Mouse (Mus musculus) small intestine, adult 2 months (tissue): ENCODE measurements around the gene Nanos3. TPM values are rescaled to one million over a fixed set of nuclear protein-coding genes. Genes with fewer than 3 reads are reported as not detected.

Experiments
- H3K27ac ChIP-seq: fragments of 200-500 bp; 2 replicates; pipeline ENCODE4 v1.5.1; 2012; ENCODE audit warnings: low read depth, low read length, control low read depth, inconsistent platforms; ENCODE audit not compliant: insufficient read depth
- H3K27me3 ChIP-seq: fragments of 200-500 bp; 2 replicates; pipeline ENCODE4 v1.6.1; 2012; ENCODE audit warnings: mild to moderate bottlenecking, moderate library complexity, low read length, inconsistent platforms; ENCODE audit not compliant: control insufficient read depth, insufficient read depth
- H3K36me3 ChIP-seq: fragments of 200-500 bp; 2 replicates; pipeline ENCODE4 v1.6.1; 2012; ENCODE audit warnings: mild to moderate bottlenecking, low read length, control low read depth, inconsistent platforms; ENCODE audit not compliant: control insufficient read depth, insufficient read depth
- H3K4me1 ChIP-seq: fragments of 200-500 bp; 2 replicates; pipeline ENCODE4 v1.6.1; 2012; ENCODE audit warnings: low read length, inconsistent platforms, mixed read lengths; ENCODE audit not compliant: control insufficient read depth, insufficient read depth, insufficient read length
- H3K4me3 ChIP-seq: fragments of 200-500 bp; 2 replicates; pipeline ENCODE4 v1.5.1; 2012; ENCODE audit warnings: low read depth, mild to moderate bottlenecking, control low read depth, inconsistent platforms, low read length, moderate library complexity
- CTCF ChIP-seq: fragments of 200-500 bp; IDR thresholded peaks from 2 replicates; pipeline ENCODE4 v1.5.1; 2012; ENCODE audit warnings: low read depth, mild to moderate bottlenecking, control low read depth, inconsistent platforms, low read length, moderate library complexity, mixed read lengths; ENCODE audit not compliant: insufficient replicate concordance, insufficient read length; ENCODE audit errors: extremely low read depth
- POLR2A ChIP-seq: fragments of 200-500 bp; IDR thresholded peaks from 2 replicates; pipeline ENCODE4 v1.6.1; 2012; ENCODE audit warnings: low read depth, mild to moderate bottlenecking, control low read depth, inconsistent platforms, low read length, moderate library complexity
- WGBS: fragments of 180-500 bp; shearing (Covaris S2); methylation state at CpG from one replicate; pipeline ENCODE4 v1.1.7; 2018; 5-methylcytosine and 5-hydroxymethylcytosine counted together
- polyA plus RNA-seq: library from polyadenylated mRNA; depleted of rRNA; stranded (reverse); fragments of >200 nt; gene quantifications from 2 replicates; pipeline ENCODE4 v1.2.3, GENCODE M21; 2012

Nanos3 gene
- polyA plus RNA-seq, 1 experiment: 0.62 TPM

DNA sequence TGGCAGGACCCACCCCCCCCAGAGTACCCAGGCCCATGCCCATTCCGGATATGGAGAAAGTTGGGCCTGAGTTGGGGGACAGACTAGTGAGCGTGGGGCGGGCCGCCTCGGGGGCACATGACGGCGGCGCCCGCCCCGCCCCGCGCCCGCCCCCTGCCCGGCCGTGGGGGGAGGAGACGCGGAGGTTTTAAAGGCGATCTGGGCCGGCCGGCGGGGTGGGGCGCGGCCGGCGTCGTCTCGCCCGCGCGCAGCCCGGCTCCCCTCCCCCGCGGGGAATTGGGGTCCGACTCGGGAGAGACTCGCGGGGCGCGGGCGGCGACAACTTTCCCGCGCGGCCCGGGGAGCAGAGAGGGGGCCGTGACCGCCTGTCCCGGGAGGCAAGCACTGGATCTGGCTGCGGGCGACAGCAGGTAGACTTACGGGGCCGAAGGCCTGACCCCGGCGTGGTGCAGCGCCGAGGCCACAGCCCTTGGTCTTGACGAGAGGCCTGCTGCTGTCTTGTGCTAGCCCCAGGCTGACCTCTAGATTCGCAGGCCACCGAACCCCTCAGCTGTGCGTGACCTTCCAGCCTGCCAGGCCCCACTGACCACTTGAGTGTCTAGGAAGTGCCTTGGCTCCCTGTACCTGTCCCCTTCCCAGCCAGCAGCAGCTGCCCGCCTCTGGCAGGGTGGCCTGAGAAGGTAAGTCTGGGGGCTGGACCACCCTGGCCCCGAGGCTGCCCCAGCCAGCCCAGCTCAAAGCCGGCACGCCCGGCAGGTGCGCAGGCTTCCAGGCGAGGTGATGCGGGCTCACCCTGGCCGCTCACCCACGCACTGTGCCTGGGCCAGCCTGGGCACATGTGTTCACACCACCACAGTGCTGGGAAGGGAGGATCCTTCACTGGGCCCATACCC, 15.9 kb upstream of the Nanos3 start:
- no peaks in the 10 kb centered on the region for H3K36me3 ChIP-seq
- peak overlapping the region; percentile 94 for H3K4me3 ChIP-seq
- H3K27ac ChIP-seq: peak overlapping the region; percentile 97
- TF ChIP-seq POLR2A: peak; percentile 94
- no peak for TF ChIP-seq CTCF
- no peaks in the 10 kb centered on the region for H3K27me3 ChIP-seq
- 2% methylated on average over 70 of the region's 70 CpGs for WGBS
- peaks cover 28% of the 10 kb centered on the region for H3K4me1 ChIP-seq

DNA sequence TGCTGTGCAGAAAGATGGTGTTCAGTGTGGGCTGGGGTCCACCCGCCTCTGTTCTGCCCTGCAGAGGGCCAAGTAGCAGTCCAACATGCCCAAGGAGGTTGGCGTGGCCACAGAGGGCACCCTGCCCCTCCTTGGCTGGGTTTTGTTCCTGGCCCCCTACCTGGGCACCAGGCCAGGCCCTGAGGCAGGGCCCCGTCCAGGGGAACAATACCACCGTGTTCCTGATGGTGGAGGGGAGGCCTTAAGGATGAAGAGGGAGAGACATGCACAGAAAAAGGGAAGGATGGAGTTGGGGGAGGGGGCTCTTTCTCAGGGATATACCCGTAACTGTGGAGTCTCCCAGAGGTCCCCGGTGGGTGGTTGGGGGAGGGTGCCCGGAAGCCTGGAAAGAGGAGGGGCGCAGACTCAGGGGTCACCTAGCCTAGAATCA, 15.1 kb upstream of the Nanos3 start:
- peak overlapping the region; percentile 94 for H3K4me3 ChIP-seq
- no peak for TF ChIP-seq CTCF
- TF ChIP-seq POLR2A: no peak
- no peaks in the 10 kb centered on the region for H3K36me3 ChIP-seq
- H3K27ac ChIP-seq: 0 out of 2 replicates have a peak overlapping the region, but pooled peaks have one; percentile 7
- peaks cover 28% of the 10 kb centered on the region for H3K4me1 ChIP-seq
- no peaks in the 10 kb centered on the region for H3K27me3 ChIP-seq
- 57% methylated on average over 8 of the region's 8 CpGs for WGBS

DNA sequence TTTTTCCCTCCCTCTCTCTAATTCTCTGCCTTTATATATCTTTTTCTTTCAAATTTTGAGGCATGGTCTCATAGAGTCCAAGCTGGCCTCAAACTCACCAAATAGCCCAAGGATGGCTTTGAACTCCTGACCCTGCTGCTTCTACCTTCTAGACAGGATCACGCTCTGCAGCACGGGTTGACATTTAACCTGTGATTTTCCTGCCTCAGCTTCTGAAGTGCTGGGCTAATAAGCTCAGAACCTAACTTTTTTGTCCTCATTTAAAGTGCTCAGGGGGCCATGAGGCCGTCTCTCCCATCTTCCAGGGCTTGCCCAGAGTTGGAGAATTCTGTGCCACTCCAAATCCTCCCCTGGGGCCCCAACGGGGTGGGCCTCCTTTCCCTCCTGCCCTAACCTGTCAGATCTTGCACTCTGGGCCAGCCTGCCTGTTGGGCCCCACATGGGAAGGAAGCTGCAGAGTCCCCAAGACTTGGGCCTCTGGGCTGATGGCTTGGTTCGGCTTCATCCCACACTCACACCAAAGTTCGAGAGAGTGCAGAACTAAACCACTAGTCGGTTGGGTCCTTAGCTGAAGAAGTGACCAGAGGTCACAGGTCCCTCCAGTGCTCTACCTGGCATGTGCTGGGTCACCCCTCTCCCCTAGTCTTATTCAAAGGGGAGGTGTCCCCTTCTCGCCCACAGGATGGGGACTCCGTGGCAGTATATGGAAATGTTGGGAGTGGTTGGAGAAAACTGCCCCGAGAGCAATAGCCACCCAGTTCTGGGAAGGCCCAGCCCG, 14.5 kb upstream of the Nanos3 start:
- Histone ChIP-seq H3K27me3 (no peaks in the 10 kb centered on the region), H3K4me3 (no peak overlapping the region), H3K27ac (no peak overlapping the region), H3K4me1 (peaks cover 28% of the 10 kb centered on the region), H3K36me3 (no peaks in the 10 kb centered on the region)
- no peak for TF ChIP-seq POLR2A
- TF ChIP-seq CTCF: no peak
- WGBS: 67% methylated on average over 11 of the region's 11 CpGs

DNA sequence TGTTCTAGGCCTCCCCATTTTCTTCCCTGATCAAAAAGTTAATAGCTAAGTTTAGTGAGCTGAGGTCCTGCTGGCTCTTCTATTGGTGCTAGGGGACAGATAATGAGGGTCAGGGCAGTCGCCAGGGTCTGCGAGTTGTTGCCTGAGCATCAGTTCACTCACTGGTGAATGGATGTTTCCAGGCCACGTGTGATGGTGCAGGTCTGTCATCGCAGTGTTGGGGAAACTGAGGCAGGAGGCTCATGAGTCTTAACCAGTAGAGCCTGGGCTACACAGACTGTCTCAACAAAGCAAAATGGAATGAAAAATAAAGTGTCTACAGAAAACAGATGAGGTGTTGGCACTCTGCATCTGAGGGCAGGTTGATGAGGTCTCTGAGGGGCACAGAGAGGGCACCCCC, 13.9 kb upstream of the Nanos3 start:
- Histone ChIP-seq H3K4me1 (peaks cover 26% of the 10 kb centered on the region), H3K36me3 (no peaks in the 10 kb centered on the region), H3K27ac (peak overlapping the region; percentile 67), H3K27me3 (no peaks in the 10 kb centered on the region), H3K4me3 (no peak overlapping the region)
- no peak for TF ChIP-seq CTCF
- no peak for TF ChIP-seq POLR2A
- 59% methylated on average over 4 of the region's 4 CpGs for WGBS

DNA sequence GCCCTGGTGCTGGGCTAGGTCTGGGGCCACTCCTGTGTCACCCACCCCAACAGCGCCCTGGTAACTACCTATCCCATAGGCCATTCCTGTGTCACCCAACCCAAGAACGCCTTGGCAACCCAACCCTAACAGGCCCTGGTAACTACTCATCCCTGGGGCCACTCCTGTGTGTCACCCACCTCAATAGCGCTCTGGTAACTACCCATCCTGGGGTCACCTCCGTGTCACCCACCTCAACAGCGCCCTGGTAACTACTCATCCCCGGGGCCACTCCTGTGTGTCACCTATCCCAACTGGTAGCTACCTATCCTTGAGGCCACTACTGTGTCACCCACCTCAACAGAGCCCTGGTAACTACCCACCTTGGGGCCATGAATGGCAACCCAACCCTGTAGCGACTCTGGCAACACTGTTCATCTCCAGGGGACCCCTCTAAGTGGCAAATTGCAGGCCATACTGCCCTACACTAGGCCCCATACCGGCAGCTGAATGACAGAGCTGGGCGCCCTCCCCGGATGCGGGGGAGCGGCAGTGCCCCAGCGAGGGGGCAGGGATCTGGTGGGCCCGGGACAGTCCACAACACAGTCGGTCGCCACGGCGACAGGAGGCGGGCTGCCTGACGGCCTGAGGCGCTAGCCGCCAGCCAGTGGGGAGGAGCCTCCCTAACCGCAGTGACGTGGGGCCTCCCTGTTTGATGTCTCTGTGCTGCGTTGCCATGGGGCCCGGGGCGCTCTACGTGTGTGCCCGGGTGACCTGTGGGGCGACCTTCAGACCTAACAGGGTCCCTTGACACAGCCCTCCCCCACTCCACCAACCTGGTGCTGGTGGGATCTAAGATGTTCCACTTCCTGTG, 13.1 kb upstream of the Nanos3 start:
- Histone ChIP-seq H3K27ac (peak overlapping the region; percentile 88), H3K4me1 (peaks cover 24% of the 10 kb centered on the region), H3K36me3 (no peaks in the 10 kb centered on the region), H3K4me3 (peak overlapping the region; percentile 61), H3K27me3 (no peaks in the 10 kb centered on the region)
- 3% methylated on average over 30 of the region's 30 CpGs for WGBS
- TF ChIP-seq CTCF: no peak
- peak; percentile 27; the same call in 1 of the 2 replicates for TF ChIP-seq POLR2A

DNA sequence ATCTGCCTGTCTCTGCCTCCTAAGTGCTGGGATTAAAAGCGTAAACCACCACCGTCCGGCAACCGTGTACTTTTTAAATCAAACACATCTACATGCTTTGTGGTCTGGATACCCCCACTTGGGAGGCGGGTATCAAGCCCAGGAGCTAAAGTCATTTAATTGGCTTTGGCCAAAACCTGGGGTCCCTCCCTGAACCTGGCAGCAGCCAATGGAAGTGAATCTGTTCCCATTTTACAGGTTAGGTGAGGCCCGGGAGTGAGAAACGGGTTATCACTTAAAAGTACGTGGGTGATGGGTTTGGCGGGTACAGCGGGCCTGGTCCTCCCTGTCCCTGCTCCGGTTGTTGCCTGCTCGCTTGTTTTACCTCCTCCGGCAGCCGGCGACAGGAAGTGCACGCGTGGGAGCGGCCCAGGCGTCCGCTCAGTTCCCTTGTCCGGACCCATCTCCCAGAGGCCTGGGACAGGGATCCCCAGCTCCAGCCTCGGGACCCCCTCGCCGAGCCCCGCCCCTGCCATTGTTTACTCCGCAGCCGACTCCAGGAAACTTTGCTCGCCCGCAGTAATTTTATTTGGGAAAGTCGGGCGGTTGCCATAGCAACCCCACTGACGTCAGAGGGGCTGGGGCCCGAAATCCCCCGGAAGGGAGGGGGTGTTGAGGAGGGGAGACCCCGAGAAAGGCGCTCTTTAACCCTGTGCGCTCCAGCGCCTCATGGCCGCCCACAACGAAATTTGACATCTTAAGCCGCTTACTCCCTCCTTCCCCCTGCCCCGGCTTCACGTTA, 12.3 kb upstream of the Nanos3 start:
- TF ChIP-seq POLR2A (no peak), CTCF (no peak)
- Histone ChIP-seq H3K4me1 (peaks cover 27% of the 10 kb centered on the region), H3K36me3 (no peaks in the 10 kb centered on the region), H3K27ac (peak overlapping the region; percentile 88), H3K4me3 (peak overlapping the region; percentile 61), H3K27me3 (no peaks in the 10 kb centered on the region)
- WGBS: 9% methylated on average over 43 of the region's 43 CpGs
